Mouse (Mus musculus) erythroblast, embryonic 14.5 days (primary cell): ENCODE data around the gene Ephx1.

Source experiments
- GATA1 ChIP-seq: IDR thresholded peaks from 2 replicates; pipeline ENCODE4 v1.6.1; 2012; ENCODE audit warnings: low read length, inconsistent platforms, mixed read lengths
- TAL1 ChIP-seq: IDR thresholded peaks from 3 replicates; pipeline ENCODE4 v1.6.1; 2012; ENCODE audit warnings: low read length, inconsistent platforms, mixed read lengths

- TF ChIP-seq GATA1 = no peak
- TF ChIP-seq TAL1 = no peak
Observed at GRCm38 (mm10) chr1:181009754-181010153, 10.9 kb downstream of the Ephx1 start.
